Mouse (Mus musculus) thymus, adult 2 months (tissue): ENCODE data around the gene Sptb.

Experiments used
- CTCF ChIP-seq: fragments of 200-500 bp; IDR thresholded peaks from 2 replicates; pipeline ENCODE4 v1.5.1; 2012; ENCODE audit warnings: mild to moderate bottlenecking, control low read depth, low read length, moderate library complexity, borderline replicate concordance; ENCODE audit not compliant: control insufficient read depth, poor library complexity, insufficient read depth; ENCODE audit errors: extremely low read depth
- POLR2A ChIP-seq: fragments of 200-500 bp; IDR thresholded peaks from 2 replicates; pipeline ENCODE4 v1.6.1; 2012; ENCODE audit warnings: mild to moderate bottlenecking, low read length, control low read depth, moderate library complexity; ENCODE audit not compliant: control insufficient read depth, poor library complexity, insufficient read depth; ENCODE audit errors: extremely low read depth

GRCm38 (mm10) chr12:76677068-76677467, 33.3 kb downstream of the Sptb start:
- no peak for TF ChIP-seq CTCF
- TF ChIP-seq POLR2A: no peak
